Mouse (Mus musculus): ENCODE measurements around the gene Ciz1.
A peak's percentile ranks its signal among the peaks of the same experiment; 100 is the strongest.

DNA sequence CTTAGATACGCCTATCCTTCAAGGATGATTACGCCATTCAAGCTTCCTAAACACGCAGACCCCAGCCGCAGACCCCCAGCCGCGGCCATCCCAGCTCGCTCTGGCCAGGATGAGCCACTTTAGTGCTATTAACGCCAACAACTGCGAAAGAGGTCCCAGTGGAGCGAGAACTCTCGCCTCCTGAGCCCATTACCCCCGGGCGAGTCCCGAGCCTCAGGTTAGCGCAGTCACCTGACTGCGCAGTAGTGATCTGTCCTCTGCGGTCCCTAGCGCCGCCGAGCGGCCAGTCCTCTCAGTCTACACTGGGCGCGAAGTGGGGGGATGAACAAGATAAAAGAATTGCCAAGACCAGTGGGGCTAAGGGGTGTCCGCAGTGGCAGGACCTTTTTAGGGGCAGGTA, 9.3 kb downstream of the Ciz1 start:
- no peak for TF ChIP-seq POLR2A (IDR thresholded peaks at IDR 0.05; ENCODE audit: low read depth, low read length)
- TF ChIP-seq CTCF (IDR thresholded peaks at IDR 0.05; ENCODE audit: extremely low read depth, insufficient read depth, insufficient read length, insufficient replicate concordance) = peak; percentile 29; the same call in 1 of the 2 replicates

Measured in spleen, adult 2 months (tissue).